Mouse (Mus musculus) heart, embryonic 12.5 days (tissue): Measurements from ENCODE around the gene Zbtb7a. TPM values are rescaled to one million over a fixed set of nuclear protein-coding genes. Genes with fewer than 3 reads are reported as not detected.

ENCODE experiments used
- ATAC-seq: fragments of 200-750 bp; cut with Nextera tagmentation; 2 replicates; pipeline ENCODE4 v1.8.0; 2017; ENCODE audit warnings: moderate TSS enrichment, moderate library complexity; ENCODE audit not compliant: insufficient number of reproducible peaks, low FRiP score
- H3K27ac ChIP-seq: fragments of 300-500 bp; sonication (generic); 2 replicates; pipeline ENCODE4 v1.5.1; 2016; ENCODE audit warnings: mild to moderate bottlenecking, moderate library complexity; ENCODE audit not compliant: poor library complexity, severe bottlenecking
- H3K27me3 ChIP-seq: fragments of 300-500 bp; sonication (generic); replicated peaks from 2 replicates; pipeline ENCODE4 v1.6.1; 2016; ENCODE audit warnings: mild to moderate bottlenecking, moderate library complexity
- H3K36me3 ChIP-seq: fragments of 300-500 bp; sonication (generic); 2 replicates; pipeline ENCODE4 v1.6.1; 2016; ENCODE audit warnings: mild to moderate bottlenecking, moderate library complexity
- H3K4me1 ChIP-seq: fragments of 300-500 bp; sonication (generic); replicated peaks from 2 replicates; pipeline ENCODE4 v1.6.1; 2016; ENCODE audit warnings: mild to moderate bottlenecking
- H3K4me2 ChIP-seq: fragments of 300-500 bp; sonication (generic); 2 replicates; pipeline ENCODE4 v1.6.1; 2016; ENCODE audit warnings: mild to moderate bottlenecking, moderate library complexity
- H3K4me3 ChIP-seq: fragments of 300-500 bp; sonication (generic); 2 replicates; pipeline ENCODE4 v1.5.1; 2016; ENCODE audit warnings: mild to moderate bottlenecking
- H3K9ac ChIP-seq: fragments of 300-500 bp; sonication (generic); 2 replicates; pipeline ENCODE4 v1.6.1; 2016; ENCODE audit warnings: mild to moderate bottlenecking, moderate library complexity
- H3K9me3 ChIP-seq: fragments of 300-500 bp; sonication (generic); replicated peaks from 2 replicates; pipeline ENCODE4 v1.6.1; 2016; ENCODE audit warnings: mild to moderate bottlenecking, moderate library complexity
- WGBS: fragments of 180-500 bp; shearing (Covaris S2); methylation state at CpG from one replicate; pipeline ENCODE4 v1.1.7; 2016; 5-methylcytosine and 5-hydroxymethylcytosine counted together
- polyA plus RNA-seq: library from polyadenylated mRNA; unstranded; fragments of >200 nt; fragmentation: Nextera tagmentation; extraction: Ambion mirVana; gene quantifications from 2 replicates; pipeline ENCODE4 v1.2.1, GENCODE M21; 2016

Gene Zbtb7a
- 24.7 and 24.8 TPM in 2 replicates for polyA plus RNA-seq

DNA sequence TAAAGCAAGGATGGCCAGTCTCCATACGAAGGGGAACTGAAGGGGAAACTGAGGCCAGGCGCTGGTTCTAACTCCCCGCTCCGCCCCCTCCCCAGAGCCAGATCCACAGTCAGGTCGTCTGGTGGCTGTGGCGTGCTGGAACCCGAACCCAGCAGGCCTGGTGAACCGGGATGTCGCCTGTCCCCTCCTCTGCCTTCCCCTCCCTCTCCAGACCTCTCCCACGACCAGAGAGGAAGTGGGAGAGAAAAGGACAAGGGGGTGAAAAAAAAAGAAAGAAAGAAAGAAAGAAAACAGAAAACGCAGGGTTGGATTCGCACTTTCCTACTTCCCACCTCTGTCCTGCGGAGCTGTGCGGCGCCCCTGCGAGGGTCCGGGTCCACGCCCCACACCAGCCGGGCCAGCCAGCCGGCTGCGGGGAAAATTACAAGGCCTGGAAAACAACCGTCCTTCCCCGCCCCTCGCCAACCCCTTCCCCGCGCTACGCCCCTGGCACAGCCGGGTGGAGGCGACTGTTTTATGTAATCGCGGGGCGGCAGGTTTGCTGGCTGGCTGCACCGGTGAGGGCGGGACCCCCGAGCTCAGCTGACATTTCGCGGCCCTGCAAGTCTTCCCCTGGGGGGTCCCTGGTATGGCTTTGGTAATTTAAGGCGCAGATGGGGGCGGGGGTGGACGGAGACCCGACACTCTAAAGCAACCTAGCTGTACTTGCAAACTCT lies at the start of gene Zbtb7a:
Gene Zbtb7a (plus strand): TSS at position 255 of the 716 bp plus-strand sequence.
- H3K4me1 ChIP-seq = peaks cover 38% of the 10 kb centered on the region
- H3K36me3 ChIP-seq = no peaks in the 10 kb centered on the region
- ATAC-seq = no peak
- H3K4me3 ChIP-seq = peak within 1 kb of the TSS; percentile 74
- peaks cover 5% of the 10 kb centered on the region; the same call in 1 of the 2 replicates for H3K27me3 ChIP-seq
- peak within 1 kb of the TSS; percentile 92 for H3K9ac ChIP-seq
- peak within 1 kb of the TSS; percentile 97 for H3K27ac ChIP-seq
- 3% methylated on average over 41 of the region's 41 CpGs for WGBS
- no peaks in the 10 kb centered on the region for H3K9me3 ChIP-seq
- H3K4me2 ChIP-seq = peak within 1 kb of the TSS; percentile 99

DNA sequence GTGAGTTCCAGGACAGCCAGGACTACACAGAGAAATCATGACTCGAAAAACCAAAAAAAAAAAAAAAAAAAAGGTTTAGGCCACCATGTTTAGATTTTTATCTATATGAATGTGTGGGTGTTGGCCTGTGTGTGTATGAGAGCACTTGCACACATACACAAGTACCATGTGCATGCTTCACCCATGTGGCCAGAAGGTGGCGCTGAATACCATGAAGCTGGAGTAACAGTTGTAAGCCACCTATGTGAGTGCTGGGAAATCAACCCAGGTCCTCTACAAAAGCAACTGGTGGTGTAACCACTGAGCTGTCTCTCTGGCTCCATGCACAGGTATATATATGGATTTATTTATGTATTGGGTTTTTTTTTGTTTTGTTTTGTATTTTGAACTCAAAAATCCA lies 48.0 kb upstream of the Zbtb7a start:
- no peak overlapping the region for H3K4me2 ChIP-seq
- H3K27ac ChIP-seq = no peak overlapping the region
- H3K9me3 ChIP-seq = no peaks in the 10 kb centered on the region
- H3K27me3 ChIP-seq = no peaks in the 10 kb centered on the region
- ATAC-seq = no peak
- no peak overlapping the region for H3K9ac ChIP-seq
- 51% methylated on average over 2 of the region's 2 CpGs for WGBS
- peaks cover 12% of the 10 kb centered on the region for H3K4me1 ChIP-seq
- peaks cover 6% of the 10 kb centered on the region for H3K36me3 ChIP-seq
- H3K4me3 ChIP-seq = no peak overlapping the region

DNA sequence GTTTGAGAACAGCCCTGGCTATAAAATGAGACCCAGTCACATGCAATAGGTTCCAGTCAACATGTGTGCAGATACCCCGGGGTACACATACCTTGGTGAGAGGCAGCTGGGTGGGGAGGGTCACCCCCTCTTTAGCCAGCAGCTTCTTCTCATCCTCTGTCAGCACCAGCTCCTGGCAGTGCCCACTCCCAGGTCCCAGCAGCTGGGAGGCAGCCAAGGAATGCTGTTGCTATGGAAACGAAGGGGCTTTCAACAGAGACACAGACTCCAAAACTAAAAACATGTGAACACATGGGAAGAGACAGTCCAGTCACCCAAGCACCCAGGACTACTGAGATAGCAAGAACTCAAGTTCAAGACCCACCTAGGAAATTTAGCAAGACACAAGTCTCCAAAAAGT lies 45.8 kb upstream of the Zbtb7a start:
- Histone ChIP-seq H3K4me3 (no peak overlapping the region), H3K27ac (no peak overlapping the region), H3K4me2 (no peak overlapping the region), H3K27me3 (peaks cover 5% of the 10 kb centered on the region; the same call in 1 of the 2 replicates), H3K9me3 (no peaks in the 10 kb centered on the region), H3K9ac (no peak overlapping the region), H3K36me3 (no peaks in the 10 kb centered on the region), H3K4me1 (peaks cover 17% of the 10 kb centered on the region)
- ATAC-seq = peak; percentile 22; the same call in 1 of the 2 replicates
- 39% methylated on average over 2 of the region's 2 CpGs for WGBS

DNA sequence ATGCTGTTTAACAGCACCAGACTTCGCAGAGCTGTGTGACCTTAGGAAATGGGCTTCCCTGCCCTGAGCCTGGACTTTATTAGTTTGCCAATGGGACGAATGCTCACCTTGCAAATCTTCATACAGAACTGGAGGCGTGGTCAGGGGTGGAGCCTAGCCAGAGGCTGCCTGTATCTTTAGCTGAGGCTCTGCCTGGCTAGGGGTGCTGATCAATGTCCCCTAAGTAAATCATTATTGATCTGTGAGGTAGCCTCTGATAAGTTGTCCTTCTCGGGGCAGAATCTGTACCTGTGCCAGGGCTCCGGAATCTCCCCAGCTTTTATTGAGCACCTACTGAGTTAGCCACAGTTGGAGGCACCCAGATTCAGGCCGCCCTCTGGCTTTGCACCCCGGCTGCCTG lies 44.4 kb upstream of the Zbtb7a start:
- Histone ChIP-seq H3K36me3 (no peaks in the 10 kb centered on the region), H3K9ac (no peak overlapping the region), H3K4me2 (no peak overlapping the region), H3K27me3 (peaks cover 5% of the 10 kb centered on the region; the same call in 1 of the 2 replicates), H3K4me3 (no peak overlapping the region), H3K9me3 (no peaks in the 10 kb centered on the region), H3K27ac (no peak overlapping the region), H3K4me1 (peaks cover 17% of the 10 kb centered on the region)
- ATAC-seq = no peak
- WGBS = 71% methylated on average over 7 of the region's 7 CpGs

DNA sequence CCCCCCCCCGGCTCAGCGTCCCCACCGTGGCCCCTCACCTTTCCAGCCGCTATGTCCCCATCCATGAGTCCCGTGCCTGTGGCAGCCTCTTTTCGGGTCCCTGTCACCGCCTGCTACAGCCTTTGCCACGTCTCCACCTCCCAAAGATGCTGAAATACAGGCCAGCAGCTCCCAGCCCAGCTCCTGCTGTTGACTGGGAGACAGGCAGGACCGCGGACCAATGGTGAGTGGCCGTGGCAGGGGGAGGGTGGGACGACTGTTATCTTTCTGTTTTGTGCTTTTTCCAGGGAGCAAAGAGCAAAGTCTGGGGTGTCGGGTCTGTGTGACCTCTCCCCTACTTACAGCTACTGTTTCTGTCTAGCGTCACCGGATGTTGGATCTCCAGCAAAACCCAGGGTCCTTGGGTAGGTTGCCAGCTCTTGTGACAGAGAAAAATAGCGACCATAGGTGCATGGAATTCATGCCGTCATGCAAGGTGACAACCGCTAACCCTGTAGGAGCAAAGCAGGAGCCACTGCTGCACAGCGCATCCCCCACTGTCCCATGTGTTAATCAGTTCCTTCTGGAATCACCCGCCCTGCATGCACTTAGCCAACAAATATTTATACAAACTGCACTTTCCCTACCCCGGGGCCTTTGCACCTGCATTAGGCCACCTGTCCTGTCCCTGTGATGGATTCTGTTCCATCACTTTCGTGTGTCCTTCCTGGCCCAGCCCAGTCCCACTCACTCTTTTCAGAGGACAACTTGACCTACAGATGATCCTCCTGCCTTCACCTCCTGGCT lies 42.4 kb upstream of the Zbtb7a start:
- peaks cover 5% of the 10 kb centered on the region; the same call in 1 of the 2 replicates for H3K27me3 ChIP-seq
- H3K4me2 ChIP-seq = 0 out of 2 replicates have a peak overlapping the region, but pooled peaks have one; percentile 3
- H3K4me1 ChIP-seq = peaks cover 17% of the 10 kb centered on the region
- ATAC-seq = no peak
- no peaks in the 10 kb centered on the region for H3K36me3 ChIP-seq
- H3K27ac ChIP-seq = no peak overlapping the region
- H3K9me3 ChIP-seq = no peaks in the 10 kb centered on the region
- H3K4me3 ChIP-seq = no peak overlapping the region
- no peak overlapping the region; the same call in 1 of the 2 replicates for H3K9ac ChIP-seq
- WGBS = 42% methylated on average over 22 of the region's 22 CpGs

DNA sequence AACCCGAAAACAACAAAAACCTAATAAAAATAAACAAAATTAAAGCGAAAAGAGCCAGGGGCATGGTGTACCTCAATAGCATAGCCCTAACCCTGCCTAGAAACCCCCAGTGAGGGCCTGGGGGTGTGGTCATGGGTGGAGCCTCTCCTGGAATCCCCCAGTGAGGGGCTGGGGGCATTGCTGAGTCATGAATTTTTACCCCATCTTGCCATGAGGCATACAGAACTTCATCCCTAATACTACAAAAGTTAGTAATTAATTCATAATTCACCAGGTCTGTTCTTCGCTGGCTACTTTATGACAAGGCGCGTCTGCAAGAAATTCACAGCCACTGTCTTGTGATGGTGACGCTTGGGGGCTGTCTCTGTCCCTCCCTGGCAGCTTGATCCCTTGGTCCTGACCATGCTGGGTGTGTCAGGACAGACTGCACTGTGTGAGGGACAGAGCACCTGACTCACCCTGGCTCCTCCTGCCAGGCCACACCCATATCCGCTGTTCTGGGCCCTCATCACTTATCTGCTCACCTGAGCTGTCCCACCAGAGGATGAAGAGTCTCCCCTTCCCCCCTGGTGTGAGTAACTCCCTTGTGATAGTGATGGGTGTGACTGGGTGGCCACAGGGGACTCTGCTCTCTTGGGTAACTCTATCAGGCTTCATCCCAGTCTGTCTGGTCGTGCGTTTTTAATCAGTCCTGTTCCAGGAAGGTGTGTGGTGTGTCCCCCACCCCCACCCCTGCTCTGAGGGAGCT lies 39.9 kb upstream of the Zbtb7a start:
- Histone ChIP-seq H3K36me3 (no peaks in the 10 kb centered on the region), H3K27ac (no peak overlapping the region), H3K4me2 (no peak overlapping the region), H3K27me3 (peaks cover 5% of the 10 kb centered on the region; the same call in 1 of the 2 replicates), H3K9me3 (no peaks in the 10 kb centered on the region), H3K9ac (no peak overlapping the region), H3K4me1 (peaks cover 5% of the 10 kb centered on the region; the same call in 1 of the 2 replicates), H3K4me3 (no peak overlapping the region)
- WGBS = 47% methylated on average over 9 of the region's 9 CpGs
- peak; percentile 44; the same call in 1 of the 2 replicates for ATAC-seq

DNA sequence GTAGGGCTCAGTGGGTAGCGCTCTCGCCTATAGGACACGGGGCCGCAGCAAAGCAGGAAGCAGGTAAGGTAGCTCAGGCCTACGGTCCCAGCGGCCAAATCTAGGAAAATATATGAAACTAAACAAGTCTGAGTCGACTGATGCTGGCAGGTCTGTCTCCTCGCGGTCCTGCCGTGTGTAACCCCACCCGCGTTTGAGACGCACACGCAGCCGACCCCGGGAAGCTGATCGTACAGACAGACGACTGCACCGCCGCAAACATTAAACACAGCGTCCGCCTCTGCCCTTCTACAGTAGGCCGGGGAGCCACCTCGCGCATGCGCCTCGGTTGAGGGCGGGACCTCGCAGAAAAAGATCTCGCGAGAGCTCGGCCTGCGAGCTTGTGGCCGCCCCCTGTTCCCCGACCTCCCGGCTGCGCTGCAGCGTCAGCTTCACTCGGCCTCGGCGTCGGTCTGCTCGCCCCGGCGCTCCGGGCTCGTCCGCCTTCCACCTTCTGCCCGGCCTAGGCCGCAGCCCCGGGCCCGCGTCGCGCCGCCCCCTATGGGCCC lies 29.4 kb upstream of the Zbtb7a start, which contains the start of gene Map2k2:
Gene Map2k2 (plus strand): TSS at position 351 of the 548 bp plus-strand sequence.
- peak; percentile 93 for ATAC-seq
- under 1% methylated on average over 56 of the region's 56 CpGs for WGBS
- H3K4me2 ChIP-seq = peak within 1 kb of the TSS; percentile 77

DNA sequence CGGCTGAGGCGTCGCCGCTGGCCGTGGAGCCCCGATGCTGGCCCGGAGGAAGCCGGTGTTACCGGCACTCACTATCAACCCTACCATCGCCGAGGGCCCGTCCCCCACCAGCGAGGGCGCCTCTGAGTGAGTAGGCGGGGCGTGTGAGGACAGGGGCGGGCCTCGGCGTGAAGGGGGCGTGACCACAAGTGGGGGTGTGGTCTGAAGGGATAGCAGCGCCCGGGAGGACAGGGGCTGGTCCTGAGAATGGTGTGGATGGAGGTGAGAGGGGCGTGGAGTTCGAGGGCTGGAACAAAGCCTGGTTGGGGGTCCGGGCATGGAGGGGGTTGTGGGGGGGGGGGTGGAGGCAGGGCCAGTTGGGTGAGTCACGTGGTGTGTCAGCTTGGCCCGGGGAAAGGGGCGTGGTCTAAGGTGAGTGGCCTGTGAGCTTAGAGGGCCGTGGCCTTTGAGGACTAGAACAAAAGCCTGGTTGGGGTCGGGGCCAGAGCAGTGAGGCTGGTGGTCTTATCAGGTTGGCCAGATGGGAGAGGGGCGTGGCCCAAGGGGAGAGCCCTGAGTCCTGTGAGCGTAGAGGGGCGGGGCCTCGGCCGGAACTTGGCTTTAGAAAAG lies 28.8 kb upstream of the Zbtb7a start:
- ATAC-seq = peak; percentile 90
- peaks cover 21% of the 10 kb centered on the region for H3K4me1 ChIP-seq
- peaks cover 32% of the 10 kb centered on the region for H3K36me3 ChIP-seq
- no peaks in the 10 kb centered on the region for H3K27me3 ChIP-seq
- H3K4me3 ChIP-seq = peak overlapping the region; percentile 92
- no peaks in the 10 kb centered on the region for H3K9me3 ChIP-seq
- WGBS = under 1% methylated on average over 35 of the region's 35 CpGs
- peak overlapping the region; percentile 77 for H3K4me2 ChIP-seq
- H3K27ac ChIP-seq = peak overlapping the region; percentile 99
- H3K9ac ChIP-seq = peak overlapping the region; percentile 98

More for the DNA sequence above, 29.4 kb upstream of the Zbtb7a start, which contains the start of gene Map2k2:
- peak within 1 kb of the TSS; percentile 98 for H3K9ac ChIP-seq
- H3K4me3 ChIP-seq = peak within 1 kb of the TSS; percentile 92
- H3K4me1 ChIP-seq = peaks cover 21% of the 10 kb centered on the region
- no peaks in the 10 kb centered on the region for H3K27me3 ChIP-seq
- H3K36me3 ChIP-seq = peaks cover 26% of the 10 kb centered on the region
- H3K9me3 ChIP-seq = no peaks in the 10 kb centered on the region
- H3K27ac ChIP-seq = peak within 1 kb of the TSS; percentile 99

DNA sequence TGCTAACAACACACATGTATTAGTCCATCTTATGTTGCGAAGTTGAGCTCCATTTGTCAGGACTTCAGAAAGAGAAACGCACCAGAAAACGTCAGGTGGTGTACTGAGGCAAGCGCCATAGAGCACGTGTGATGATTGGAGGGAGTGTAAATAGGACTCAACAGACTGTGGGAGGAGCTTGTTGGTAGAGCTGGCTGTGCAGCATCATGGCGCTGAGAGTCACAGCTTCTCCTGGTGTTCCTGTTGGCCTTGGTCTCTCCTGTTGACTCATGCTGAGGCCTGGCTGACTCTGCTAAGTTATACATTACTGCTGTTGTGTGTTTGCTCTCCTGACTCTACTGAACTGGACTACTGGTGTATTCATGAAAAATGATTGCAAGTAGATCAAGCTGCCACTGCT lies 22.1 kb upstream of the Zbtb7a start:
- Histone ChIP-seq H3K9ac (no peak overlapping the region), H3K36me3 (peaks cover 91% of the 10 kb centered on the region), H3K4me3 (no peak overlapping the region), H3K4me2 (no peak overlapping the region), H3K27me3 (no peaks in the 10 kb centered on the region), H3K9me3 (no peaks in the 10 kb centered on the region), H3K27ac (no peak overlapping the region), H3K4me1 (no peaks in the 10 kb centered on the region)
- 93% methylated on average over 6 of the region's 6 CpGs for WGBS
- ATAC-seq = no peak

DNA sequence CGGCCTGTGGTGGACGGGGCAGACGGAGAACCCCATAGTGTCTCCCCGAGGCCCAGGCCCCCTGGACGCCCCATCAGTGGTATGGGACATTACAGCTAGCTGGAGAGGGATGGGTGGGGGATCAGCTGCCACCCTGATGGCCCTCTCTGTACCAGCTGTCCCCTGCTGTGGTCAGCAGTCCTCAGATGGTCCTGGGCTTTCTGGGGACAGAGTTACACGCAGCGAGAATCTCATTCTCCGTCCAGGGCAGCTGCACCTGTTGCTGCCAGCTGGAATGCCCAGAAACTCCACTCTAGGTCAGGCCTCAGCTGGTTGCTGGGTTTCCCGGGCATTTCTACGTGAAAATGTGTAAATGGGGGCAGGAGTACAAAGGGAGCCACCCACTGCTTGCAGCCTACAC lies 15.4 kb upstream of the Zbtb7a start:
- Histone ChIP-seq H3K9ac (no peak overlapping the region), H3K4me3 (no peak overlapping the region), H3K27ac (no peak overlapping the region), H3K4me2 (no peak overlapping the region), H3K36me3 (peaks cover 96% of the 10 kb centered on the region), H3K9me3 (no peaks in the 10 kb centered on the region), H3K4me1 (no peaks in the 10 kb centered on the region), H3K27me3 (no peaks in the 10 kb centered on the region)
- WGBS = 96% methylated on average over 10 of the region's 10 CpGs
- ATAC-seq = no peak
